Mouse (Mus musculus): ENCODE measurements around the gene Ocel1. TPM values are rescaled to one million over a fixed set of nuclear protein-coding genes. Genes with fewer than 3 reads are reported as not detected.
A peak's percentile ranks its signal among the peaks of the same experiment; 100 is the strongest.
"Not testable (repeated sequence)": the region's sequence is repeated elsewhere in the genome, so short reads cannot be mapped to it uniquely, and the experiment has no call there.

The Ocel1 gene
- 4.7 and 6.2 TPM in 2 replicates for total RNA-seq (2014; fragmentation: Nextera tagmentation)
- 18.0 and 25.8 TPM in 2 replicates for total RNA-seq (2017)
- 32.3 and 37.6 TPM in 2 replicates for polyA plus RNA-seq (2012)

DNA sequence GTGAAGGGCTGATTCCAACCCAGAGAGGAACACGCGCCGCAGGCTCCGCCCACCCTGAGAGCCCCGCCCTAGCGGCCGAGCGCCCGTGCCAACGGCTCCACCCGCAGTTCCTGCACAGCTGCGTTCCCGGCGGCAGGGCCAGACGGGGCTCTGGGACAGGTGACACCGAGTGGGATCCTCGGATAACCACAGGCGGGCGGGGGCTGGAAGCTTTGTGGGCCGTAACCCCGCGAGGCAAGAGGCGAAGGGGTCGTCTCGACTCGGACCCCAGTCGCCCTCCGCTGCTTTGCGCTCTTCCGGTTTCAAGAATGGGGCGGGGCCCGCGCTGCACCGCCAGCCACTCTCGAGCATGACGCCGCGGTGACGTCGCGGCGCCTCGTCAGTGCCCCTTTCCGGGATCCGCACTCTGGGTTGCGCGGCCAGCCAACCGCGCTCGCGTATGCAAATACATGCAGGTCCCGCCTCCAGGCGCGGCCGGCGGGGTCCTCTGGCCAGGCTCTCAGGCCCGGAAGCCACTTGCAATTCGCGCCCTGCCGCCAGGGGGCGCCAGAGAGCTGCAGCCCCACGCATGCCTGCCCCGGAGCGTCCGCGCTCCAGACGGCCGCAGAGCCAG lies at the start of gene Ocel1:
Ocel1 (plus strand) TSS at position 63 of the 613 bp plus-strand sequence.
- Histone ChIP-seq H3K27me3 (ENCODE audit: insufficient read depth, low read length) (no peaks in the 10 kb centered on the region), H3K4me3 (ENCODE audit: low read depth, low read length) (peak within 1 kb of the TSS; percentile 80), H3K36me3 (replicated peaks) (peaks cover 67% of the 10 kb centered on the region), H3K4me1 (ENCODE audit: insufficient read depth, low read depth, low read length) (peaks cover 62% of the 10 kb centered on the region), H3K9me3 (replicated peaks) (peaks cover 8% of the 10 kb centered on the region)
- TF ChIP-seq POLR2AphosphoS5 (IDR thresholded peaks at IDR 0.05; ENCODE audit: insufficient replicate concordance, low read depth, low read length), result no peak
- TF ChIP-seq CTCF (IDR thresholded peaks at IDR 0.05; ENCODE audit: low read depth, low read length), result peak; percentile 94
- no peak for TF ChIP-seq TAL1 (conservative IDR thresholded peaks at IDR 0.05; ENCODE audit: low read depth, low read length)
- DNase-seq (ENCODE audit: low spot score), result peak; percentile 99
- peak; percentile 74 for ATAC-seq (ENCODE audit: extremely low read depth, insufficient number of reproducible peaks, low FRiP score, poor library complexity, severe bottlenecking)

- Histone ChIP-seq H3K9me3 (replicated peaks) (no peaks in the 10 kb centered on the region), H3K4me1 (ENCODE audit: insufficient read depth, low read depth, low read length) (no peaks in the 10 kb centered on the region), H3K36me3 (replicated peaks) (peaks cover 89% of the 10 kb centered on the region), H3K27me3 (ENCODE audit: insufficient read depth, low read length) (no peaks in the 10 kb centered on the region), H3K4me3 (ENCODE audit: low read depth, low read length) (no peak overlapping the region)
- no peak for DNase-seq (ENCODE audit: low spot score)
- ATAC-seq (ENCODE audit: extremely low read depth, insufficient number of reproducible peaks, low FRiP score, poor library complexity, severe bottlenecking), result no peak
- TF ChIP-seq GATA1 (IDR thresholded peaks at IDR 0.05; ENCODE audit: borderline replicate concordance, low read length) (no peak), CTCF (IDR thresholded peaks at IDR 0.05; ENCODE audit: low read depth, low read length) (no peak), GATA2 (IDR thresholded peaks at IDR 0.05; ENCODE audit: borderline replicate concordance, low read depth, low read length) (no peak), TAL1 (conservative IDR thresholded peaks at IDR 0.05; ENCODE audit: low read depth, low read length) (no peak), POLR2AphosphoS5 (IDR thresholded peaks at IDR 0.05; ENCODE audit: insufficient replicate concordance, low read depth, low read length) (no peak)
Measured at GRCm38 (mm10) chr8:71322939-71323338, 48.2 kb upstream of the Ocel1 start.

DNA sequence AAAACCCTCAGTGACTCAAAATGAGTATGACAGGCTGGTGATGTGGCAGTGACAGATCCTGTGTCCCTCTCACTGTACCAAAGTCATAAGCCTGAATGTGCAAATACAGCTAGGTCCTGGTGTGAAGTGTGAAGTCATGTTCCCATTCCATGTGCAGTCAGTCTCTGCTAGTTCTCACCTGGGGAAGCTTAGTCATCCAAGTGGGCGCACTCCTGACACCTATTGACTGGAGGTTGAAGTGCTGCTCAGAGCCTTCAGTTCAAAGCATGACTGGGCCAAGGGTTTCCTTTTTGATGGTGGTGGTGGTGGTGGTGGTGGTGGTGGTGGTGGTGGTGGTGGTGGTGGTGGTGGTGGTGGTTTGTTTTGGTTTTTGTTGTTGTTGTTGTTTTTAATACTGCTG lies 46.2 kb upstream of the Ocel1 start:
- TF ChIP-seq TAL1 (conservative IDR thresholded peaks at IDR 0.05; ENCODE audit: low read depth, low read length) (no peak), GATA1 (IDR thresholded peaks at IDR 0.05; ENCODE audit: borderline replicate concordance, low read length) (no peak), GATA2 (IDR thresholded peaks at IDR 0.05; ENCODE audit: borderline replicate concordance, low read depth, low read length) (no peak), CTCF (IDR thresholded peaks at IDR 0.05; ENCODE audit: low read depth, low read length) (no peak), POLR2AphosphoS5 (IDR thresholded peaks at IDR 0.05; ENCODE audit: insufficient replicate concordance, low read depth, low read length) (no peak)
- H3K27me3 ChIP-seq (ENCODE audit: insufficient read depth, low read length), result no peaks in the 10 kb centered on the region
- H3K4me1 ChIP-seq (ENCODE audit: insufficient read depth, low read depth, low read length), result no peaks in the 10 kb centered on the region
- ATAC-seq (ENCODE audit: extremely low read depth, insufficient number of reproducible peaks, low FRiP score, poor library complexity, severe bottlenecking), result no peak
- peaks cover 94% of the 10 kb centered on the region for H3K36me3 ChIP-seq (replicated peaks)
- H3K9me3 ChIP-seq (replicated peaks), result no peaks in the 10 kb centered on the region
- DNase-seq (ENCODE audit: low spot score), result peak; percentile 21
- no peak overlapping the region for H3K4me3 ChIP-seq (ENCODE audit: low read depth, low read length)

DNA sequence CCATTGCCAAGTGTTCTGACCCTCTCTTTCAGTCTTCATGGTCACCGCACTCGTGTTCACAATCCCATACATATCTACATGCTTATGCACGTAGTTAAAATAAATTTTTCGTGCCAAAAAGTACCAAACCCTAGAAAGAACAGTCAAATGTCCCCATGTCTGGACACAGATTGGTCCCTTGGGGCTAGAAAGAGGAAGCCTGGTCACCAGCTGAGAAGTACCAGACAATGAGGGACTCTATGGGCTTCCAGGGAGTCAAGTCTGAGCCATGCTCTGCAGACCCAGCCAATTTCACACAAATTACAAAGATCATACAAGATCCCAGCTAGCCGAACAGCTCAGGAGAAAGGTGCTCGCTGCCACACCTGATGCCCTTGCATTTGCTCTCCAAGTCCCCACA lies 33.3 kb upstream of the Ocel1 start:
- H3K4me3 ChIP-seq (ENCODE audit: low read depth, low read length); H3K9me3 ChIP-seq (replicated peaks); DNase-seq (ENCODE audit: low spot score); H3K4me1 ChIP-seq (ENCODE audit: insufficient read depth, low read depth, low read length); H3K27me3 ChIP-seq (ENCODE audit: insufficient read depth, low read length); ATAC-seq (ENCODE audit: extremely low read depth, insufficient number of reproducible peaks, low FRiP score, poor library complexity, severe bottlenecking): not testable (repeated sequence)
- H3K36me3 ChIP-seq (replicated peaks), result peaks cover 81% of the 10 kb centered on the region

- TF ChIP-seq GATA2 (IDR thresholded peaks at IDR 0.05; ENCODE audit: borderline replicate concordance, low read depth, low read length), result no peak
- TF ChIP-seq TAL1 (conservative IDR thresholded peaks at IDR 0.05; ENCODE audit: low read depth, low read length), result no peak
- no peak for TF ChIP-seq CTCF (IDR thresholded peaks at IDR 0.05; ENCODE audit: low read depth, low read length)
- no peak for TF ChIP-seq GATA1 (IDR thresholded peaks at IDR 0.05; ENCODE audit: borderline replicate concordance, low read length)
- no peak for TF ChIP-seq POLR2AphosphoS5 (IDR thresholded peaks at IDR 0.05; ENCODE audit: insufficient replicate concordance, low read depth, low read length)
- H3K4me3 ChIP-seq (ENCODE audit: low read depth, low read length), result no peak overlapping the region
- DNase-seq (ENCODE audit: low spot score) (no peak), ATAC-seq (ENCODE audit: extremely low read depth, insufficient number of reproducible peaks, low FRiP score, poor library complexity, severe bottlenecking) (no peak)
- H3K9me3 ChIP-seq (replicated peaks), result no peaks in the 10 kb centered on the region
- no peaks in the 10 kb centered on the region for H3K4me1 ChIP-seq (ENCODE audit: insufficient read depth, low read depth, low read length)
- peaks cover 89% of the 10 kb centered on the region for H3K36me3 ChIP-seq (replicated peaks)
- no peaks in the 10 kb centered on the region for H3K27me3 ChIP-seq (ENCODE audit: insufficient read depth, low read length)
Measured at GRCm38 (mm10) chr8:71340625-71341024, 30.5 kb upstream of the Ocel1 start.

DNA sequence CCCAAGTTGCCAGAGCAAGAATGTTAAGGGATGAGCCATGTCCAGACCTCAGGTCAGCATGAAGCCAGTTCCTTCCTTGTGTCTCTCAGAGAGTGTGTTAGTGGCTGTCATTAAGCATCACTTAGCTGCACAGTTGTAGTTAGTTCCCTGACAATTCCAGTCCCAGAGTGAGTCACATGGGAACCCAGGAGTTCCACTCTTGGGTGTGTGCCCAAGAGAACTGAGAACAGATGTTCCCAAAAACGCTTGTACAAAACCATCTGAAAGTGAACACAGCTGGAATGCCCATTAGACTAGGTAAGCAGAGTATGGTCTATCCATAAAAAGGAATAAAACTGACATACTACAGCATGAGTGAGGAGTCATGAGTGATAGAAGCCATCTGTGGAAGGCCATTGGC lies 24.5 kb upstream of the Ocel1 start:
- no peaks in the 10 kb centered on the region for H3K9me3 ChIP-seq (replicated peaks)
- no peak for TF ChIP-seq POLR2AphosphoS5 (IDR thresholded peaks at IDR 0.05; ENCODE audit: insufficient replicate concordance, low read depth, low read length)
- TF ChIP-seq GATA2 (IDR thresholded peaks at IDR 0.05; ENCODE audit: borderline replicate concordance, low read depth, low read length), result no peak
- no peak for TF ChIP-seq TAL1 (conservative IDR thresholded peaks at IDR 0.05; ENCODE audit: low read depth, low read length)
- TF ChIP-seq CTCF (IDR thresholded peaks at IDR 0.05; ENCODE audit: low read depth, low read length), result no peak
- no peak for TF ChIP-seq GATA1 (IDR thresholded peaks at IDR 0.05; ENCODE audit: borderline replicate concordance, low read length)
- H3K27me3 ChIP-seq (ENCODE audit: insufficient read depth, low read length), result no peaks in the 10 kb centered on the region
- DNase-seq (ENCODE audit: low spot score), result no peak
- ATAC-seq (ENCODE audit: extremely low read depth, insufficient number of reproducible peaks, low FRiP score, poor library complexity, severe bottlenecking), result no peak
- H3K36me3 ChIP-seq (replicated peaks), result peaks cover 97% of the 10 kb centered on the region
- H3K4me3 ChIP-seq (ENCODE audit: low read depth, low read length), result no peak overlapping the region
- H3K4me1 ChIP-seq (ENCODE audit: insufficient read depth, low read depth, low read length), result no peaks in the 10 kb centered on the region
